Mouse (Mus musculus) left cerebral cortex, adult 8-10 months (tissue): Measurements from ENCODE around the gene Slc6a8. TPM values are rescaled to one million over a fixed set of nuclear protein-coding genes. Genes with fewer than 3 reads are reported as not detected.

Experiments
- DNase-seq, 2 experiments: peaks; one replicate each; pipeline ENCODE4 v3.0.0; 2022; ENCODE audit warnings: low spot score in 2 of 2
- total RNA-seq, 4 experiments: library from RNA; stranded (reverse); gene quantifications; 2 replicates each; pipeline ENCODE4 v1.2.4; 2022

The Slc6a8 gene
- total RNA-seq, 4 experiments from 2014 or later: 103 to 124 (median 111) TPM

- no peak for DNase-seq
These were observed 11.2 kb downstream of the Slc6a8 start for GRCm38 (mm10) chrX:73684156-73684555.

GRCm38 (mm10) chrX:73684978-73685377 is 12.0 kb downstream of the Slc6a8 start:
- no peak for DNase-seq

GRCm38 (mm10) chrX:73685629-73686028 is 12.7 kb downstream of the Slc6a8 start:
- DNase-seq: no peak

GRCm38 (mm10) chrX:73690917-73691629 is 18.1 kb downstream of the Slc6a8 start:
- no peak for DNase-seq

- no peak for DNase-seq
These were observed 27.5 kb downstream of the Slc6a8 start for GRCm38 (mm10) chrX:73700472-73700871.

- no peak for DNase-seq
These were observed 42.6 kb downstream of the Slc6a8 start for GRCm38 (mm10) chrX:73715476-73716108.

- DNase-seq: peak; percentile 79 to 92
These were observed 43.2 kb downstream of the Slc6a8 start, which contains the start of the genes Bcap31 and Abcd1 for GRCm38 (mm10) chrX:73716109-73716661. TSS of gene Bcap31 (minus strand) at chrX:73716175. TSS of gene Abcd1 (plus strand) at chrX:73716597.

- peak in 1 of 2 experiments; percentile 9 for DNase-seq
These were observed 44.0 kb downstream of the Slc6a8 start for GRCm38 (mm10) chrX:73716709-73717545.

GRCm38 (mm10) chrX:73717667-73718066 is 44.7 kb downstream of the Slc6a8 start:
- peak in 1 of 2 experiments; percentile 2 for DNase-seq

GRCm38 (mm10) chrX:73718271-73718670 is 45.3 kb downstream of the Slc6a8 start:
- DNase-seq: no peak

GRCm38 (mm10) chrX:73718686-73719362 is 45.9 kb downstream of the Slc6a8 start:
- no peak for DNase-seq

GRCm38 (mm10) chrX:73730908-73731307 is 58.0 kb downstream of the Slc6a8 start:
- DNase-seq: no peak

Other genes starting within 250 kb of the Slc6a8 start
- not detected for gene Trex2, start 237.8 kb upstream of the Slc6a8 start, total RNA-seq
- gene Haus7, start 214.1 kb upstream of the Slc6a8 start, total RNA-seq: 10 to 100 TPM in 3 of 4 experiments, 1 to 10 TPM in 1; 7.9 to 13.2 (median 11.8) TPM
- 10 to 100 TPM; 18.7 to 23.5 (median 19.3) TPM for gene Bgn, start 189.5 kb upstream of the Slc6a8 start, total RNA-seq
- 10 to 100 TPM; 91.0 to 100.0 (median 95.1) TPM for gene Atp2b3, start 170.1 kb upstream of the Slc6a8 start, total RNA-seq
- under 1 TPM; 0.42 to 0.87 (median 0.82) TPM for gene Dusp9, start 33.7 kb upstream of the Slc6a8 start, total RNA-seq
- 100 to 1,000 TPM in 1 of 4 experiments, 10 to 100 TPM in 3; 83.1 to 100 (median 96.2) TPM for gene Pnck, start 13.0 kb upstream of the Slc6a8 start, total RNA-seq
- gene Bcap31, start 43.0 kb downstream of the Slc6a8 start, total RNA-seq: 100 to 1,000 TPM in 1 of 4 experiments, 10 to 100 TPM in 3; 91.3 to 100 (median 95.9) TPM
- 10 to 100 TPM; 10.8 to 13.3 (median 12.1) TPM for gene Abcd1, start 43.4 kb downstream of the Slc6a8 start, total RNA-seq
- 10 to 100 TPM; 12.1 to 13.3 (median 12.8) TPM for gene Plxnb3, start 83.9 kb downstream of the Slc6a8 start, total RNA-seq
- 10 to 100 TPM in 2 of 4 experiments, 1 to 10 TPM in 2; 7.5 to 11.3 (median 9.3) TPM for gene Srpk3, start 101.3 kb downstream of the Slc6a8 start, total RNA-seq
- 100 to 1,000 TPM; 192 to 222 (median 206) TPM for gene Idh3g, start 113.7 kb downstream of the Slc6a8 start, total RNA-seq
- gene Ssr4, start 113.9 kb downstream of the Slc6a8 start, total RNA-seq: 100 to 1,000 TPM in 2 of 4 experiments, 10 to 100 TPM in 2; 90.7 to 130 (median 99.7) TPM
- 100 to 1,000 TPM; 105 to 117 (median 113) TPM for gene Pdzd4, start 151.8 kb downstream of the Slc6a8 start, total RNA-seq
- gene Avpr2, start 219.0 kb downstream of the Slc6a8 start, total RNA-seq: not detected
- 100 to 1,000 TPM; 147 to 158 (median 153) TPM for gene L1cam, start 223.0 kb downstream of the Slc6a8 start, total RNA-seq
- 1 to 10 TPM; 4.3 to 5.1 (median 4.7) TPM for gene Arhgap4, start 248.7 kb downstream of the Slc6a8 start, total RNA-seq
- 10 to 100 TPM; 47.7 to 62.7 (median 57.0) TPM for gene Naa10, start 248.8 kb downstream of the Slc6a8 start, total RNA-seq